Mouse (Mus musculus): Measurements from ENCODE around the gene Fgd5.

GRCm38 (mm10) chr6:92067146-92067790, 88.6 kb downstream of the Fgd5 start:
- TF ChIP-seq USF1 (IDR thresholded peaks at IDR 0.05; ENCODE audit: low read depth) (no peak), POLR2A (IDR thresholded peaks at IDR 0.05; ENCODE audit: insufficient read length, low read depth) (no peak), MYOD1 (IDR thresholded peaks at IDR 0.05; ENCODE audit: control insufficient read depth in 1 of 3, insufficient read length in 2 of 3, low read depth in 2 of 3) (no peak), TCF12 (IDR thresholded peaks at IDR 0.05; ENCODE audit: insufficient read depth, poor library complexity, severe bottlenecking) (no peak), MYOG (IDR thresholded peaks at IDR 0.05; ENCODE audit: control insufficient read depth in 1 of 3, insufficient read depth in 1 of 3, insufficient read length in 2 of 3, low read depth in 2 of 3) (no peak)
